Mouse (Mus musculus): Measurements from ENCODE around the gene Chchd3. TPM values are rescaled to one million over a fixed set of nuclear protein-coding genes. Genes with fewer than 3 reads are reported as not detected.

The Chchd3 gene
- total RNA-seq, 2 experiments from 2014 or later = 100 to 111 TPM

- DNase-seq (ENCODE audit: low spot score in 2 of 2) = no peak
These were observed 35.0 kb downstream of the Chchd3 start for GRCm38 (mm10) chr6:33025041-33025440.

- peak; percentile 27 to 55 for DNase-seq (ENCODE audit: low spot score in 2 of 2)
These were observed 55.5 kb downstream of the Chchd3 start for GRCm38 (mm10) chr6:33004607-33005006.

- no peak for DNase-seq (ENCODE audit: low spot score in 2 of 2)
These were observed 57.1 kb downstream of the Chchd3 start for GRCm38 (mm10) chr6:33002988-33003387.

GRCm38 (mm10) chr6:33001271-33001670 lies 58.8 kb downstream of the Chchd3 start:
- DNase-seq (ENCODE audit: low spot score in 2 of 2) = no peak

GRCm38 (mm10) chr6:32996597-32996996 lies 63.5 kb downstream of the Chchd3 start:
- DNase-seq (ENCODE audit: low spot score in 2 of 2) = no peak

- DNase-seq (ENCODE audit: low spot score in 2 of 2) = no peak
These were observed 66.2 kb downstream of the Chchd3 start for GRCm38 (mm10) chr6:32993847-32994246.

- no peak for DNase-seq (ENCODE audit: low spot score in 2 of 2)
These were observed 69.9 kb downstream of the Chchd3 start for GRCm38 (mm10) chr6:32990061-32990633.

GRCm38 (mm10) chr6:32988561-32988960 lies 71.5 kb downstream of the Chchd3 start:
- no peak for DNase-seq (ENCODE audit: low spot score in 2 of 2)

GRCm38 (mm10) chr6:32983876-32984275 lies 76.2 kb downstream of the Chchd3 start:
- DNase-seq (ENCODE audit: low spot score in 2 of 2) = no peak

GRCm38 (mm10) chr6:32981253-32981652 lies 78.8 kb downstream of the Chchd3 start:
- DNase-seq (ENCODE audit: low spot score in 2 of 2) = no peak

GRCm38 (mm10) chr6:32978811-32979210 lies 81.2 kb downstream of the Chchd3 start:
- DNase-seq (ENCODE audit: low spot score in 2 of 2) = no peak

GRCm38 (mm10) chr6:32971926-32972325 lies 88.1 kb downstream of the Chchd3 start:
- no peak for DNase-seq (ENCODE audit: low spot score in 2 of 2)

- DNase-seq (ENCODE audit: low spot score in 2 of 2) = no peak
These were observed 91.1 kb downstream of the Chchd3 start for GRCm38 (mm10) chr6:32968971-32969370.

- no peak for DNase-seq (ENCODE audit: low spot score in 2 of 2)
These were observed 98.0 kb downstream of the Chchd3 start for GRCm38 (mm10) chr6:32962048-32962447.

GRCm38 (mm10) chr6:32961477-32961876 lies 98.6 kb downstream of the Chchd3 start:
- DNase-seq (ENCODE audit: low spot score in 2 of 2) = no peak

GRCm38 (mm10) chr6:32959816-32960550 lies 100.1 kb downstream of the Chchd3 start:
- DNase-seq (ENCODE audit: low spot score in 2 of 2) = no peak

- DNase-seq (ENCODE audit: low spot score in 2 of 2) = no peak
These were observed 104.6 kb downstream of the Chchd3 start for GRCm38 (mm10) chr6:32955481-32955880.

- no peak for DNase-seq (ENCODE audit: low spot score in 2 of 2)
These were observed 109.1 kb downstream of the Chchd3 start for GRCm38 (mm10) chr6:32950973-32951372.

- no peak for DNase-seq (ENCODE audit: low spot score in 2 of 2)
These were observed 110.4 kb downstream of the Chchd3 start for GRCm38 (mm10) chr6:32949702-32950101.

- no peak for DNase-seq (ENCODE audit: low spot score in 2 of 2)
These were observed 112.8 kb downstream of the Chchd3 start for GRCm38 (mm10) chr6:32947225-32947624.

- DNase-seq (ENCODE audit: low spot score in 2 of 2) = no peak
These were observed 115.1 kb downstream of the Chchd3 start for GRCm38 (mm10) chr6:32944956-32945355.

GRCm38 (mm10) chr6:32943651-32944050 lies 116.4 kb downstream of the Chchd3 start:
- no peak for DNase-seq (ENCODE audit: low spot score in 2 of 2)

- DNase-seq (ENCODE audit: low spot score in 2 of 2) = peak in 1 of 2 experiments; percentile 22
These were observed 119.8 kb downstream of the Chchd3 start for GRCm38 (mm10) chr6:32940299-32940698.

All from layer of hippocampus, postnatal 14 days (tissue).